Mouse (Mus musculus): ENCODE measurements around the gene Gm10717. TPM values are rescaled to one million over a fixed set of nuclear protein-coding genes. Genes with fewer than 3 reads are reported as not detected.
A peak's percentile ranks its signal among the peaks of the same experiment; 100 is the strongest.
"Not testable (repeated sequence)": the region's sequence is repeated elsewhere in the genome, so short reads cannot be mapped to it uniquely, and the experiment has no call there.

Gm10717 gene
- polyA plus RNA-seq, 1 experiment from 2014 or later: not detected

GRCm38 (mm10) chr9:3029276-3030000 lies 4.2 kb downstream of the Gm10717 start:
- not testable (repeated sequence) for ATAC-seq (replicated peaks; ENCODE audit: insufficient number of reproducible peaks, low FRiP score, low TSS enrichment, low read depth); H3K4me2 ChIP-seq (ENCODE audit: low read depth, low read length); H3K27me3 ChIP-seq (ENCODE audit: control insufficient read depth, insufficient read depth, low read length); H3K27ac ChIP-seq (replicated peaks; ENCODE audit: low read depth, low read length); H3K4me3 ChIP-seq (ENCODE audit: low read depth, low read length); DNase-seq (ENCODE audit: low spot score); H3K9me3 ChIP-seq (replicated peaks; ENCODE audit: control insufficient read depth, low read length); H3K9ac ChIP-seq (replicated peaks; ENCODE audit: low read length); H3K36me3 ChIP-seq (replicated peaks; ENCODE audit: control insufficient read depth, insufficient read depth, low read depth, low read length); H3K4me1 ChIP-seq (ENCODE audit: control insufficient read depth, insufficient read depth, low read length)
- 64% methylated on average over 11 of the region's 16 CpGs for WGBS

GRCm38 (mm10) chr9:3030677-3031318 lies 5.6 kb downstream of the Gm10717 start:
- H3K4me3 ChIP-seq (ENCODE audit: low read depth, low read length); ATAC-seq (replicated peaks; ENCODE audit: insufficient number of reproducible peaks, low FRiP score, low TSS enrichment, low read depth); H3K27ac ChIP-seq (replicated peaks; ENCODE audit: low read depth, low read length): not testable (repeated sequence)

GRCm38 (mm10) chr9:3034299-3034698 lies 9.1 kb downstream of the Gm10717 start, which contains the start of gene Gm17535:
Gm17535 (plus strand) TSS chr9:3034599.
- not testable (repeated sequence) for H3K9me3 ChIP-seq (replicated peaks; ENCODE audit: control insufficient read depth, low read length); H3K27me3 ChIP-seq (ENCODE audit: control insufficient read depth, insufficient read depth, low read length); H3K9ac ChIP-seq (replicated peaks; ENCODE audit: low read length); H3K4me3 ChIP-seq (ENCODE audit: low read depth, low read length); H3K4me1 ChIP-seq (ENCODE audit: control insufficient read depth, insufficient read depth, low read length); DNase-seq (ENCODE audit: low spot score); H3K27ac ChIP-seq (replicated peaks; ENCODE audit: low read depth, low read length); H3K36me3 ChIP-seq (replicated peaks; ENCODE audit: control insufficient read depth, insufficient read depth, low read depth, low read length); H3K4me2 ChIP-seq (ENCODE audit: low read depth, low read length); ATAC-seq (replicated peaks; ENCODE audit: insufficient number of reproducible peaks, low FRiP score, low TSS enrichment, low read depth)
- WGBS: no CpG with 5 or more reads among the region's 8 CpGs

More at GRCm38 (mm10) chr9:3030677-3031318, 5.6 kb downstream of the Gm10717 start:
- not testable (repeated sequence) for H3K4me2 ChIP-seq (ENCODE audit: low read depth, low read length); H3K36me3 ChIP-seq (replicated peaks; ENCODE audit: control insufficient read depth, insufficient read depth, low read depth, low read length); H3K9me3 ChIP-seq (replicated peaks; ENCODE audit: control insufficient read depth, low read length); H3K9ac ChIP-seq (replicated peaks; ENCODE audit: low read length); H3K27me3 ChIP-seq (ENCODE audit: control insufficient read depth, insufficient read depth, low read length); H3K4me1 ChIP-seq (ENCODE audit: control insufficient read depth, insufficient read depth, low read length)
- DNase-seq (ENCODE audit: low spot score): peak; percentile 93
- WGBS: 68% methylated on average over 2 of the region's 10 CpGs

GRCm38 (mm10) chr9:3036577-3036976 lies 11.4 kb downstream of the Gm10717 start, which contains the start of gene Gm10715:
Gm10715 (plus strand) TSS chr9:3036877.
- WGBS: 70% methylated on average over 6 of the region's 8 CpGs
- not testable (repeated sequence) for H3K36me3 ChIP-seq (replicated peaks; ENCODE audit: control insufficient read depth, insufficient read depth, low read depth, low read length); H3K27ac ChIP-seq (replicated peaks; ENCODE audit: low read depth, low read length); H3K9me3 ChIP-seq (replicated peaks; ENCODE audit: control insufficient read depth, low read length); H3K27me3 ChIP-seq (ENCODE audit: control insufficient read depth, insufficient read depth, low read length); ATAC-seq (replicated peaks; ENCODE audit: insufficient number of reproducible peaks, low FRiP score, low TSS enrichment, low read depth); H3K9ac ChIP-seq (replicated peaks; ENCODE audit: low read length); H3K4me1 ChIP-seq (ENCODE audit: control insufficient read depth, insufficient read depth, low read length); H3K4me3 ChIP-seq (ENCODE audit: low read depth, low read length); DNase-seq (ENCODE audit: low spot score); H3K4me2 ChIP-seq (ENCODE audit: low read depth, low read length)

- not testable (repeated sequence) for H3K4me1 ChIP-seq (ENCODE audit: control insufficient read depth, insufficient read depth, low read length); H3K9me3 ChIP-seq (replicated peaks; ENCODE audit: control insufficient read depth, low read length); H3K9ac ChIP-seq (replicated peaks; ENCODE audit: low read length); H3K4me2 ChIP-seq (ENCODE audit: low read depth, low read length); H3K27ac ChIP-seq (replicated peaks; ENCODE audit: low read depth, low read length); H3K36me3 ChIP-seq (replicated peaks; ENCODE audit: control insufficient read depth, insufficient read depth, low read depth, low read length); ATAC-seq (replicated peaks; ENCODE audit: insufficient number of reproducible peaks, low FRiP score, low TSS enrichment, low read depth); H3K4me3 ChIP-seq (ENCODE audit: low read depth, low read length); H3K27me3 ChIP-seq (ENCODE audit: control insufficient read depth, insufficient read depth, low read length)
- 63% methylated on average over 4 of the region's 4 CpGs for WGBS
- peak; percentile 0 for DNase-seq (ENCODE audit: low spot score)
Measured at GRCm38 (mm10) chr9:3038161-3038560, 12.9 kb downstream of the Gm10717 start.

Small RNAs within 50 kb of the gene (microRNA-seq; reads per million reads assigned to microRNA genes)
- not detected for gene Mir101c (ENCODE audit: borderline number of aligned reads)

Other genes with a start within 250 kb of the Gm10717 start
- not detected in 2 replicates for gene Gm10722, start 24.5 kb upstream of the Gm10717 start, polyA plus RNA-seq (2014; fragmentation: Nextera tagmentation; extraction: Ambion mirVana)
- not detected in 2 replicates for gene Gm11168, start 22.1 kb upstream of the Gm10717 start, polyA plus RNA-seq (2014; fragmentation: Nextera tagmentation; extraction: Ambion mirVana)
- not detected in 2 replicates for gene Gm10721, start 12.3 kb upstream of the Gm10717 start, polyA plus RNA-seq (2014; fragmentation: Nextera tagmentation; extraction: Ambion mirVana)
- not detected in 2 replicates for gene Gm10720, start 9.8 kb upstream of the Gm10717 start, polyA plus RNA-seq (2014; fragmentation: Nextera tagmentation; extraction: Ambion mirVana)
- gene Gm10719, start 8.0 kb upstream of the Gm10717 start, polyA plus RNA-seq (2014; fragmentation: Nextera tagmentation; extraction: Ambion mirVana): not detected in 2 replicates
- gene Gm10718, start 1.9 kb upstream of the Gm10717 start, polyA plus RNA-seq (2014; fragmentation: Nextera tagmentation; extraction: Ambion mirVana): not detected in 2 replicates
- gene Gm17535, start 9.2 kb downstream of the Gm10717 start, polyA plus RNA-seq (2014; fragmentation: Nextera tagmentation; extraction: Ambion mirVana): not detected in 2 replicates
- not detected in 2 replicates for gene Gm10715, start 11.5 kb downstream of the Gm10717 start, polyA plus RNA-seq (2014; fragmentation: Nextera tagmentation; extraction: Ambion mirVana)